Mouse (Mus musculus) ovary, postnatal 36 days (tissue): ENCODE data around the gene Hebp1.

Experiments
- DNase-seq: peaks from one replicate; pipeline ENCODE4 v3.0.0; 2022; ENCODE audit warnings: low spot score, mixed read lengths

Gene Hebp1

GRCm38 (mm10) chr6:135197921-135198532 is at the start of gene Hebp1, which contains the start of gene Fam234b:
Hebp1 (minus strand) TSS chr6:135198022.
Fam234b (plus strand) TSS chr6:135197977.
- peak; percentile 85 for DNase-seq

DNA sequence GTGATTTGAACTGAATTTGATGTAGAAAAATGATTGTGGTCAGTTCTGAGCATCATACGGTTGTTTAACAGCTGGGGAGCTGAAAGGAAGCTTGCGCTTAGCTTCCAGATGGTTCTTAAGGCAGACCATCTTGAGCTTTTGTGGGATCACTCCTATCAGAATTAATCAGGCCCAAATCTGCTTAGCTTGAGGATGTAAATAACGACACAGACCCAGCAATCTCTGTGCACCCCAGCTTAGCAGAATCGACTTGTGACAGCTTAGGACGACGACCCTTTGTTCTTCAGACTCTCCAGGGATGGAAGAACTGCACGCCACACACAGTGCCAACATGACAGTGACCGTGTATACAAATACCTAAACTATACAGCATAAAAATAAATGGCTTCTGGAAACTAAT is 47.8 kb upstream of the Hebp1 start:
- no peak for DNase-seq

- DNase-seq: no peak
These were observed 42.5 kb upstream of the Hebp1 start for GRCm38 (mm10) chr6:135240361-135240760.

DNA sequence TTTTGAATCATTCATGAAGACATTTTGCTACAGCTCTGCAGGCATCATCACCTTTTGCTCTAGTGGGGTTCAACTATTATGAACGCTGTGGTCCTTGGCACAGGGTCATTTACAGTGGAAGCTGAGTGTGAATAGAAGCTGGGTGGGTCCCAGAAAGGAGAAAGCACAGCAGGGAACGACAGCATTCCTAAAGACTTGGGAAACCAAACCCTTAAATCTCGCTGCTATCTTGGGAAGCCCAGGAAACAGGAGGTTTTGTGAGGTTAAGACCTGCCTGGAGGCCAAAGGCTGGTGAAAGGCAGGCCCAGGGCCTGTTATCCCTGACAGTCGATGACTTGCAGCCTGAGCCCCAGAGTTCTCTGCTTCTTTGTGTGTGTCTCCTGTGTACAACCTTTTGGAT is 40.4 kb upstream of the Hebp1 start:
- no peak for DNase-seq

- DNase-seq: no peak
These were observed 39.5 kb upstream of the Hebp1 start for GRCm38 (mm10) chr6:135237326-135237725.

DNA sequence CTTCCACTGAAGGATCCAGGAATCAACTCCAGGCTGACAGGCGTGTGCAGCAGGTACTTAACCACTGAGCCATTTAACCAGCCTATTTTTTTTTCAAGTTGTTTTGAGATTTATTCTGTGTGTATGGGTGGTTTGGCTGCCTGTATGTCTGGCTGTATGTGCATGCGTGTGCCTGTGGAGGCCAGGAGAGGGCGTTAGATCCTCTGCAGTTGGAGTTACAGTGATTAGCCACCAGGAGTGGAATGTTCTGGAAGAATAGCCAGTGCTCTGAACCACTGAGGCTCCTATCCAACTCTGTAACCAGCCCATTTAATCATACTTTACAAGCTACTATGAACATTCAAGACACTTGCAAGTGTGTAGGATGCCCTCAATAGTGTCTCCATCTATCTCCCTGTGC is 38.8 kb upstream of the Hebp1 start:
- DNase-seq: no peak

GRCm38 (mm10) chr6:135235742-135236141 is 37.9 kb upstream of the Hebp1 start:
- DNase-seq: no peak

DNA sequence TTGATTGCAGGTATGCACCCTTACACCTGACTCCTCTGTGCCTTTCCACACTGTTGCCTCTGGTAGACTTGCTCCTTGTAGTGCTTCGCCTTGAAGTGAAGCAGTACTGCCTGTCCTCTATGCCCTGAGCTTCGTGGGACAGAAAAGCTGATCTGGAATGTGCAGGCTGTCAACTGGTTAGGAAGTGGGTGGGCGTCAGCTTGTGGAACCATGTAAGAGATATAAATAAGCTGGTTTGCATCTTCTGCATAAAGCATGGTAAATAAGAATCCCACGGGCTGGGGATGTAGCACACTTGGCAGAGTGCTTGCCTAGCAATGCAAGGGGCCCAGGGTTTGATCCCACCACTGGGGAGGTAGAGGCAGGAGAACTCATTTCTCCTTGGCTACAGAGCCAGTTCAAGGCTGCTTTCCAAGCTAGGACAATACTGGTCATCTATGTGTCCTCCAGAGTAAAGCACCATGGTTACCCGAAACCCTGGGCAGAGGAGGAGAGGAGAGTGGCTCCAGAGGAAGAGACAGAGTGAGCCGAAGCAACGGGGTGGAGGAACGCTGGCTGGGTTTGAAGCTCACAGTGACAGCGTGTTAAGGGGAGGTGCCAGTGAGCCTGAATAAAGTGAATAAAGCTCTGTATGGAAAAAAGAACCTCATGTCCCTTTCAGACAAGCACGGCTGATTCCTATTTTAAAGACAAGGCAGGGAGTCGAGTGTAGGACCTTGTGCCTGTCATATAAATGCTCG is 34.8 kb upstream of the Hebp1 start:
- no peak for DNase-seq

- no peak for DNase-seq
These were observed 32.8 kb upstream of the Hebp1 start for GRCm38 (mm10) chr6:135230586-135230985.

GRCm38 (mm10) chr6:135228465-135228941 is 30.7 kb upstream of the Hebp1 start:
- no peak for DNase-seq

- DNase-seq: no peak
These were observed 26.1 kb upstream of the Hebp1 start for GRCm38 (mm10) chr6:135223786-135224416.

DNA sequence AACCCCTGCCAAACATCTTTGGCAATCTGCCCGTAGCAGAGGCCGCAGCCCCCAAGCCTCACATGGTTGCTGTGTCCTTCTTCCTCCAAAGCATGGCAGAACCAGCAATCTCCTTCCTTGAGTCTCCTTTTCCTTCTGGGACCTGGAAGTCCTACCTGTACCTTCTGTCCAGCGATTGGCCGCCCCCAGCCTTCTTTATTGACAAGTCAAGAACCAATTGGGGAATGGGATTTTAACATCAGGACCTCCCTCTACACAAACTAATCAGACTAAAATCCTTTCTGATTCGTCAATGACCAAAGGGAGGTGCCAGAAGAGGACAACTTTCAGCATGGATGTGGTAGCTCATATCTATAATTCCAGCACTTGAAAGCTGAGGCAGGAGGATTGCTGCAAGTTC is 22.1 kb upstream of the Hebp1 start:
- no peak for DNase-seq

GRCm38 (mm10) chr6:135218330-135218729 is 20.5 kb upstream of the Hebp1 start:
- DNase-seq: no peak

GRCm38 (mm10) chr6:135212666-135213065 is 14.8 kb upstream of the Hebp1 start:
- no peak for DNase-seq

DNA sequence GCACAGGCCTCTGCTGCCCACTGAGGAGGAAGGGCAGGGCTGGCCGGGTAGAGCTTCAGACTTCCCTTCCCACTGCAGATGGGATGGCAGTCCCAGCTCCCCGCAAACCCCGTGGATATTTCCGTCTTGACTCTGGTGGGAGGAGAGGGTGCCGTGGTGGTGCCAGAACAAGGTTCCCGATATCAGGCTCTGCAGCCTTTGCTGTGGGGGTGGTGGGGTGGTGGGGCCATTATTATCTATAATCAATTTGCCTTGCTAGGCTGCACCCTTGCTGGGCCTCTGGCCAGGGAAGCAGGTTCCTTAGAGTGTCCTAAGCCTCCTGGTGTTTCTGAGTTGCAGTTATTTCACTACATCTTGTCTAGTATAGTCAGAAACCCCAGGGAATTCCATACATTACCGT is 13.3 kb upstream of the Hebp1 start:
- no peak for DNase-seq

DNA sequence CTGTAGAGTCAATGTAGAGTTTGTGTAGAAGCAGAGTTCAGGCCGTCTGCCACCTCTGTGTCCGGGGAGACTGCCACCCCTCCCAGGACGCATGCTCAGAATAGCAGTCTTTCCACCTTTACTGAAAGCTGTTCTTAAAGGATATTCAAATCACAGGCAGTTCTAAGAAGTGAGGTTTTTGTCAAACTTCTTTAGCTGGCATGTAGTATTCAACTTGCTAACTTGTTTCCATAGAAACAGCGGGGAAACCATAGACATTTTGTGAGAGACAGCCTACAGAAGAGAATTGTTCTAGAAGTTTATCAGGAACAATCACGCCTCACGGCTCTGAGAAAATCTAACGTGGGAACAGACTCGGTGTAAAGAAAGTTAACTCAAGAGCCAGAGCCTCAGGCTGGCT is 9.1 kb upstream of the Hebp1 start:
- no peak for DNase-seq

DNA sequence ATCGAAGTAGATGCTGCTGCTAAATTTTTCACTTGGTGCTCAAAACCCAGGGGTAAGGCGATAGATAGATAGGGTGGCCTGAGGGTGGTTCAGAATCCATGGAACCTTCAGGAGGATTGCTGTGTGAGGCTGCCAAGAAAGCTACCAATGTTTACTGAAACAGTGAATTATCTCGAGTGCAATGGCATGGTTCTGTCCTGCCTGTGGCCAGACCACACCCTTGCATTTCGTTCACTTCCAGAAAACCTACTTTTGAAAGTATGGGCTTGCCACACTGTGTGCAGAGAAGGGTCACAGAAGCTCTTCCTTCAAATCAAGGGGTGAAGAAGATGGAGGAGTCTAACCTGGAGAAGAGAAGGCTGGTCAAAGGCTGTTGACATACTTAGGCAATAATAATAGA is 8.0 kb upstream of the Hebp1 start:
- no peak for DNase-seq

GRCm38 (mm10) chr6:135204869-135205268 is 7.0 kb upstream of the Hebp1 start:
- DNase-seq: no peak

DNA sequence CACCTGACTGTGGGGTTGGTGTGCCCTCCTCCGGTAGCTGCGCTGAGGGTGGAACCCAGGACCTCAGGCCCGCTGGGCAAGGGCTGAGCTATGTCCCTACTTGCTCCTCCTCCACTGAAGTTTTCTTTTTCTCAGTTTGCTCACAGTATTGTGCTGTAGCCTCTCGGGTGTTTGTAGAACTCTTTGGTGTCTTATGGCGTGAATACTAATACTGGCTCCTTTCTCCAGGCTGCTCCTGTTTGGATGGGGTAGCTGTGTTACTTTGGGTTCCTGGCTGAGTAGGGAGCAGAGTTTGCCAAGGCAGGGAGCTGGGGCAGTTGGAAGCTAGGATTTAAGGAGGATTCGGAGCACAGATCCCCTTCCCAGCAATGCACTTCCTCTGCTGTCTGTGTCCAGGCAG is 5.9 kb upstream of the Hebp1 start:
- no peak for DNase-seq

DNA sequence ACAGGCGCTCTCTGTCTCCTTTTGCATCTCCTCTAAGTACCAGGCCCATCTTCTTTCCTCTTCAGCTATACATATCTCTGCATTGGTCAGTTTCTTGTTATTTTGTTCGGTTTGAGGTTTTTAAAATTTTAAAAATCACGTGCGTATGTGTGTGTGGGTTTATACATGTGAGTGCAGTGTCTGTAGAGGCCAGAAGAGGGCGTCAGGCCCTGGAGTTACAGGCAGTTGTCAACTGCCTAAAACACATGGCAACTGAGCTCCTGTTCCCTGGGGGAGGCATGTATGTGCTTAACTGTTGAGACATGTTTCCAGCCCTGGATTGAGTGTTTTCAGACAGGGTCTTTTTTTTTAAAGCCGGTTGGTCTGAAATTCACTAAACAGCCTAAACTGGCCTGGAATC is 4.8 kb upstream of the Hebp1 start:
- DNase-seq: no peak

- no peak for DNase-seq
These were observed 2.5 kb upstream of the Hebp1 start for GRCm38 (mm10) chr6:135200122-135200957.

DNA sequence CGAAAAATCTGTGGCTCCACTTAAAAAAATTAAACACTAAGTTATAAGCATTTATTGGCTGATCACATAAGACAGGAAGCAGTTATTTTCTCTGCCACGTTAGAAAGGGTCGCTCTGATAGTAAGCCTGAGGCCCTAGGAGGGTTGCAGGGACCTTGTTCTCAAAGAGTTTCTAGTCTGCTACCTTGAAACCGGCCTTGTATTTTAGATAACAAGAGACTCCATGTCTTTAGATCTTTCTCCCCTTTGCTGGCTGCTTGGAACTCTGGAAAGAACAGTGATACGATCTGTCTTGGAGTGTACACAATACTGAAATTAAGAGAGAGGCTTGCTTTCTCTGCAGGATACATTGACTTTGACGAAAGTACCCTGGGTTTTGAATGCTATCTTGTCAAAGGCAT is 904 bp upstream of the Hebp1 start:
- no peak for DNase-seq
